Mouse (Mus musculus): ENCODE measurements at regions not wholly inside any gene's neighbourhood (a gene's known extent, or its start where the extent isn't known, plus 50 kb on each side); places are given as distances from the start of the nearest gene placed in this dataset.
A peak's percentile ranks its signal among the peaks of the same experiment; 100 is the strongest.

- Histone ChIP-seq H3K4me1 (ENCODE audit: insufficient read depth) (no peaks in the 10 kb centered on the region), H3K27ac (ENCODE audit: low read depth) (no peak overlapping the region), H3K36me3 (replicated peaks; ENCODE audit: insufficient read depth, low read length) (no peaks in the 10 kb centered on the region), H3K9me3 (ENCODE audit: low read length) (no peaks in the 10 kb centered on the region), H3K4me2 (ENCODE audit: low read depth, low read length) (no peak overlapping the region), H3K4me3 (ENCODE audit: low read depth, low read length) (no peak overlapping the region), H3K9ac (replicated peaks) (no peak overlapping the region), H3K27me3 (ENCODE audit: insufficient read depth, low read length) (no peaks in the 10 kb centered on the region)
- DNase-seq (no peak), ATAC-seq (no peak)
- no peak for TF ChIP-seq CTCF (IDR thresholded peaks at IDR 0.05; ENCODE audit: low read depth)
- TF ChIP-seq EP300 (IDR thresholded peaks at IDR 0.05; ENCODE audit: low read depth): no peak
- 34% methylated on average over 1 of the region's 1 CpGs for WGBS (ENCODE audit: insufficient replicate concordance)
These were observed 1228.7 kb downstream of the Slc22a22 start for GRCm38 (mm10) chr15:56248731-56249130.

GRCm38 (mm10) chr15:56244004-56244735 lies 1233.3 kb downstream of the Slc22a22 start:
- Histone ChIP-seq H3K4me2 (ENCODE audit: low read depth, low read length) (peak overlapping the region; percentile 40; the same call in 1 of the 2 replicates), H3K36me3 (replicated peaks; ENCODE audit: insufficient read depth, low read length) (no peaks in the 10 kb centered on the region), H3K27me3 (ENCODE audit: insufficient read depth, low read length) (no peaks in the 10 kb centered on the region), H3K4me3 (ENCODE audit: low read depth, low read length) (no peak overlapping the region), H3K9ac (replicated peaks) (no peak overlapping the region), H3K27ac (ENCODE audit: low read depth) (no peak overlapping the region), H3K4me1 (ENCODE audit: insufficient read depth) (no peaks in the 10 kb centered on the region), H3K9me3 (ENCODE audit: low read length) (no peaks in the 10 kb centered on the region)
- DNase-seq: no peak
- TF ChIP-seq CTCF (IDR thresholded peaks at IDR 0.05; ENCODE audit: low read depth) (no peak), EP300 (IDR thresholded peaks at IDR 0.05; ENCODE audit: low read depth) (no peak)
- 0 out of 2 replicates have a peak, but pooled peaks have one; percentile 36 for ATAC-seq
- WGBS (ENCODE audit: insufficient replicate concordance): 49% methylated on average over 8 of the region's 9 CpGs

GRCm38 (mm10) chr15:56202552-56202951 lies 1274.9 kb downstream of the Slc22a22 start:
- Histone ChIP-seq H3K36me3 (replicated peaks; ENCODE audit: insufficient read depth, low read length) (no peaks in the 10 kb centered on the region), H3K4me1 (ENCODE audit: insufficient read depth) (no peaks in the 10 kb centered on the region), H3K4me3 (ENCODE audit: low read depth, low read length) (no peak overlapping the region), H3K4me2 (ENCODE audit: low read depth, low read length) (no peak overlapping the region), H3K27ac (ENCODE audit: low read depth) (no peak overlapping the region), H3K27me3 (ENCODE audit: insufficient read depth, low read length) (no peaks in the 10 kb centered on the region), H3K9ac (replicated peaks) (no peak overlapping the region), H3K9me3 (ENCODE audit: low read length) (no peaks in the 10 kb centered on the region)
- TF ChIP-seq EP300 (IDR thresholded peaks at IDR 0.05; ENCODE audit: low read depth) (no peak), CTCF (IDR thresholded peaks at IDR 0.05; ENCODE audit: low read depth) (no peak)
- 77% methylated on average over 5 of the region's 5 CpGs for WGBS (ENCODE audit: insufficient replicate concordance)
- ATAC-seq (no peak), DNase-seq (no peak)

- Histone ChIP-seq H3K4me2 (ENCODE audit: low read depth, low read length) (no peak overlapping the region), H3K4me1 (ENCODE audit: insufficient read depth) (no peaks in the 10 kb centered on the region), H3K36me3 (replicated peaks; ENCODE audit: insufficient read depth, low read length) (no peaks in the 10 kb centered on the region), H3K9ac (replicated peaks) (no peak overlapping the region), H3K4me3 (ENCODE audit: low read depth, low read length) (no peak overlapping the region), H3K27ac (ENCODE audit: low read depth) (no peak overlapping the region), H3K9me3 (ENCODE audit: low read length) (no peaks in the 10 kb centered on the region), H3K27me3 (ENCODE audit: insufficient read depth, low read length) (no peaks in the 10 kb centered on the region)
- WGBS (ENCODE audit: insufficient replicate concordance): 57% methylated on average over 2 of the region's 2 CpGs
- ATAC-seq: no peak
- no peak for DNase-seq
- TF ChIP-seq CTCF (IDR thresholded peaks at IDR 0.05; ENCODE audit: low read depth) (no peak), EP300 (IDR thresholded peaks at IDR 0.05; ENCODE audit: low read depth) (no peak)
These were observed 1278.1 kb downstream of the Slc22a22 start for GRCm38 (mm10) chr15:56199336-56199735.

GRCm38 (mm10) chr15:56197425-56198201 lies 1279.8 kb downstream of the Slc22a22 start:
- ATAC-seq (no peak), DNase-seq (no peak)
- TF ChIP-seq EP300 (IDR thresholded peaks at IDR 0.05; ENCODE audit: low read depth) (no peak), CTCF (IDR thresholded peaks at IDR 0.05; ENCODE audit: low read depth) (no peak)
- Histone ChIP-seq H3K27ac (ENCODE audit: low read depth) (no peak overlapping the region), H3K27me3 (ENCODE audit: insufficient read depth, low read length) (no peaks in the 10 kb centered on the region), H3K9me3 (ENCODE audit: low read length) (no peaks in the 10 kb centered on the region), H3K4me3 (ENCODE audit: low read depth, low read length) (no peak overlapping the region), H3K36me3 (replicated peaks; ENCODE audit: insufficient read depth, low read length) (no peaks in the 10 kb centered on the region), H3K4me2 (ENCODE audit: low read depth, low read length) (no peak overlapping the region), H3K9ac (replicated peaks) (no peak overlapping the region), H3K4me1 (ENCODE audit: insufficient read depth) (no peaks in the 10 kb centered on the region)
- WGBS (ENCODE audit: insufficient replicate concordance): 26% methylated on average over 1 of the region's 1 CpGs

GRCm38 (mm10) chr15:56166236-56166635 lies 1311.2 kb downstream of the Slc22a22 start:
- Histone ChIP-seq H3K9ac (replicated peaks) (no peak overlapping the region), H3K4me2 (ENCODE audit: low read depth, low read length) (no peak overlapping the region), H3K27me3 (ENCODE audit: insufficient read depth, low read length) (no peaks in the 10 kb centered on the region), H3K9me3 (ENCODE audit: low read length) (no peaks in the 10 kb centered on the region), H3K4me3 (ENCODE audit: low read depth, low read length) (no peak overlapping the region), H3K36me3 (replicated peaks; ENCODE audit: insufficient read depth, low read length) (no peaks in the 10 kb centered on the region), H3K4me1 (ENCODE audit: insufficient read depth) (no peaks in the 10 kb centered on the region), H3K27ac (ENCODE audit: low read depth) (no peak overlapping the region)
- no peak for TF ChIP-seq CTCF (IDR thresholded peaks at IDR 0.05; ENCODE audit: low read depth)
- no peak for TF ChIP-seq EP300 (IDR thresholded peaks at IDR 0.05; ENCODE audit: low read depth)
- DNase-seq: no peak
- WGBS (ENCODE audit: insufficient replicate concordance): 48% methylated on average over 6 of the region's 6 CpGs
- no peak for ATAC-seq
